Mouse (Mus musculus) embryonic facial prominence, embryonic 14.5 days (tissue): ENCODE measurements around the gene Npm3. TPM values are rescaled to one million over a fixed set of nuclear protein-coding genes. Genes with fewer than 3 reads are reported as not detected.

Source experiments
- ATAC-seq: fragments of 200-750 bp; cut with Nextera tagmentation; 2 replicates; pipeline ENCODE4 v1.8.0; 2017; ENCODE audit warnings: low read depth, moderate number of reproducible peaks, moderate TSS enrichment
- DNase-seq: peaks from one replicate; pipeline ENCODE4 v3.0.0-alpha.2; 2015; ENCODE audit warnings: low spot score
- H3K27ac ChIP-seq: fragments of 300-500 bp; sonication (generic); replicated peaks from 2 replicates; pipeline ENCODE4 v1.5.1; 2014; ENCODE audit warnings: low read depth, mild to moderate bottlenecking, low read length, moderate library complexity
- H3K27me3 ChIP-seq: fragments of 300-500 bp; sonication (generic); replicated peaks from 2 replicates; pipeline ENCODE4 v1.6.1; 2014; ENCODE audit warnings: low read length; ENCODE audit not compliant: control insufficient read depth, insufficient read depth
- H3K36me3 ChIP-seq: fragments of 300-500 bp; sonication (generic); 2 replicates; pipeline ENCODE4 v1.6.1; 2014; ENCODE audit warnings: low read length, mixed read lengths; ENCODE audit not compliant: control insufficient read depth, insufficient read depth
- H3K4me1 ChIP-seq: fragments of 300-500 bp; sonication (generic); 2 replicates; pipeline ENCODE4 v1.6.1; 2014; ENCODE audit warnings: antibody characterized with exemption, low read length; ENCODE audit not compliant: control insufficient read depth, insufficient read depth
- H3K4me2 ChIP-seq: fragments of 300-500 bp; sonication (generic); 2 replicates; pipeline ENCODE4 v1.6.1; 2014; ENCODE audit warnings: low read depth, mild to moderate bottlenecking, low read length, moderate library complexity, mixed read lengths
- H3K4me3 ChIP-seq: fragments of 300-500 bp; sonication (generic); 2 replicates; pipeline ENCODE4 v1.5.1; 2014; ENCODE audit warnings: low read depth, mild to moderate bottlenecking, low read length
- H3K9ac ChIP-seq: fragments of 300-500 bp; sonication (generic); 2 replicates; pipeline ENCODE4 v1.6.1; 2014; ENCODE audit warnings: low read depth, mild to moderate bottlenecking, low read length, moderate library complexity, mixed read lengths
- H3K9me3 ChIP-seq: fragments of 300-500 bp; sonication (generic); 2 replicates; pipeline ENCODE4 v1.6.1; 2016; ENCODE audit warnings: low read length; ENCODE audit not compliant: control insufficient read depth
- WGBS: fragments of 180-500 bp; shearing (Covaris S2); extraction: QIAGEN DNeasy Blood & Tissue Kit; methylation state at CpG from one replicate; pipeline ENCODE4 v1.1.7; 2014; 5-methylcytosine and 5-hydroxymethylcytosine counted together
- polyA plus RNA-seq: library from polyadenylated mRNA; unstranded; fragments of >200 nt; fragmentation: Nextera tagmentation; extraction: Ambion mirVana; gene quantifications from 2 replicates; pipeline ENCODE4 v1.2.1, GENCODE M21; 2014

Npm3 gene
- 18.9 and 19.8 TPM in 2 replicates for polyA plus RNA-seq

DNA sequence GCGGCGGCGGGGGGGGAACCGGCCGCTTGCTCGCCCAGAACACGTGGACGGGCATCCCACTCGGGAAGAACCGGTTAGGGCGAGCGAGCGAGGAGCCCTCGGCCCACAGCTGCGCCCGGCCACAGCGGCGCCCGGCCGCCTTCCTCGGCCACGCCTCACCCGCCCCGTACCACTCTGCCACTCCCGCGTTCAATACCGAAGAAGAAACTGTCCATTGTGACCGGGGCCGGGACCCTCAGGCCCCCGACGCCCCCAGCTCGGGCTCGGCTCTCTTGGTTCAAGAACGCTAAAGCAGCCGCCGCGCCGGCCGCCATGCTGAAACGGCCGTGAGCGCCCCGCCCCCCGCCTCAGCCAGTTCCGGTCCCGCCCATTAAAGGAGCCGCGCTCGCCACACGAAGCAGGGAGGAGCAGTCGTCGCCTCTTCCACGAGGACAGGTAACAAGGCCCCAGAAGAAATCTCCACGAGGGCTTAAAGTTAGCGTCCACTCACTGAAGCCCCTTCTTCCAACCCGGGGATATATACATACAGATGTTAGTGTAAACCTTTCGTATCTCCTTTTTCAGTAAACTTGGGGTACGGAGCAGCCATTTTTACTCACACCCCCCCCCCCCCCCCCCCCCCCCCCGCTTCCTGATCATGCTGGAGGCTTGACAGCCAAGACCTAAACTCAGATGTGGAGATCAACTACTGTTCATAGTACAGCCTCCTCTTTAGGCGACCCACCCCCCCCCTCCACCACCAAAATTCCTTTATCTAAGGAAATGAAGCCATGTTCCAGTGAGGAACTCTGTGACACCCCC is at the start of gene Npm3:
Gene Npm3, minus strand, starts transcription at position 349 of the 801 bp plus-strand sequence.
- DNase-seq (peak; percentile 92), ATAC-seq (peak; percentile 85)
- WGBS, result under 1% methylated on average over 34 of the region's 60 CpGs
- Histone ChIP-seq H3K9ac (peak within 1 kb of the TSS; percentile 84), H3K36me3 (peaks cover 39% of the 10 kb centered on the region), H3K4me3 (peak within 1 kb of the TSS; percentile 82), H3K27ac (no peak within 1 kb of the TSS), H3K4me1 (peaks cover 3% of the 10 kb centered on the region), H3K4me2 (peak within 1 kb of the TSS; percentile 90), H3K27me3 (peaks cover 21% of the 10 kb centered on the region), H3K9me3 (no peaks in the 10 kb centered on the region)

DNA sequence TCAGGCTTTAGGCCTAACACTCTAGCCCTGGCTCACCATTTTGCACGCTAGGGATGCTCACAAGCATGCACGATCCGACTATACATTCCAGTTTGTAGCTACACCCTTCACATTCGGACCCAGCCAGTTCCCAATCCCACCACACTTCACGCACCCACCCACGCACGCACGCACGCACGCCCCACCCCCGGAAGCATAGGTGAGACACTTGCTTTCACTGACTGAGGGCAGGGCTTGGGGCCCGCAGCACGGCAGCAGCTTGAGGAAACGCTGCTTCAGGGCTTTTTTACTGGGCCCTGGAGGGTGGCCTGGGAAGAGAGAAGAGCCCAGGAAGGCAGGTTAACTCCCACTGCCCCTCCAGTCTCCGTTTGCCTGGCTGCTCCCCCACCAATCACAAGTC is 47.5 kb upstream of the Npm3 start:
- Histone ChIP-seq H3K9ac (no peak overlapping the region), H3K36me3 (no peaks in the 10 kb centered on the region), H3K27ac (no peak overlapping the region), H3K4me3 (no peak overlapping the region), H3K4me1 (0 out of 2 replicates have a peak, but pooled peaks cover 5% of the 10 kb centered on the region), H3K4me2 (no peak overlapping the region), H3K27me3 (no peaks in the 10 kb centered on the region), H3K9me3 (no peaks in the 10 kb centered on the region)
- 71% methylated on average over 15 of the region's 15 CpGs for WGBS
- DNase-seq (no peak), ATAC-seq (no peak)

GRCm38 (mm10) chr19:45796061-45796556 is 46.7 kb upstream of the Npm3 start:
- peak overlapping the region; percentile 28; the same call in 1 of the 2 replicates for H3K9ac ChIP-seq
- H3K9me3 ChIP-seq, result no peaks in the 10 kb centered on the region
- 6% methylated on average over 14 of the region's 15 CpGs for WGBS
- peak overlapping the region; percentile 21 for H3K4me3 ChIP-seq
- 0 out of 2 replicates have a peak, but pooled peaks cover 5% of the 10 kb centered on the region for H3K4me1 ChIP-seq
- H3K27me3 ChIP-seq, result no peaks in the 10 kb centered on the region
- H3K27ac ChIP-seq, result no peak overlapping the region
- peak overlapping the region; percentile 51 for H3K4me2 ChIP-seq
- DNase-seq (peak; percentile 72), ATAC-seq (peak; percentile 56)
- no peaks in the 10 kb centered on the region for H3K36me3 ChIP-seq

DNA sequence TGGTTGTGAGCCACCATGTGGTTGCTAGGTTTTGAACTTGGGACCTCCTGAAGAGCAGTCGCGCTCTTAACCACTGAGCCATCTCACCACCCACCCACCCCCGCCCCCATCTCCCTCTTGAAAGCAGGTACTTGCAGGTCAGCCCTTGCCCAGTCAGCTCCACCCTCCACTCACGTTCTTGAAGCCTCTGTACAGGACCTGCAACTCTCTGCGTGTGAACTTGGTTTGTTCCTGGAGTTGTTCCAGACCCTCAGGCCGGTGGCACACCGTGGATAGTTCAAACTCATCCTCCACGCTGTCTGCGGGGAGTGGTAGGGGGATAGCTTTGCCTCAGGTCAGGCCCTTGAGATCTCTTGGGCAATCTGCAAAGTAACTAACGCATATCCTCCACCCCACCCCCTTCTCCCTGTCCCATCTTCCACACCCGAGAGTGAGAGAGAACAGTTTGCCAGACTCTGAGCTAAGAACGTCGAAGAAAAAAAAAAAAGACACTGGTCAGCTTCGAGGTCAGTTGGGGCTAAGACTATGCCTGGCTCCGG is 46.1 kb upstream of the Npm3 start:
- 0 out of 2 replicates have a peak, but pooled peaks cover 5% of the 10 kb centered on the region for H3K4me1 ChIP-seq
- ATAC-seq (no peak), DNase-seq (no peak)
- 23% methylated on average over 15 of the region's 15 CpGs for WGBS
- H3K9ac ChIP-seq, result no peak overlapping the region
- H3K4me2 ChIP-seq, result peak overlapping the region; percentile 51
- H3K27me3 ChIP-seq, result no peaks in the 10 kb centered on the region
- H3K4me3 ChIP-seq, result peak overlapping the region; percentile 21
- no peak overlapping the region for H3K27ac ChIP-seq
- no peaks in the 10 kb centered on the region for H3K36me3 ChIP-seq
- no peaks in the 10 kb centered on the region for H3K9me3 ChIP-seq

GRCm38 (mm10) chr19:45794718-45795117 is 45.3 kb upstream of the Npm3 start:
- Histone ChIP-seq H3K27me3 (no peaks in the 10 kb centered on the region), H3K4me3 (no peak overlapping the region), H3K9me3 (no peaks in the 10 kb centered on the region), H3K9ac (no peak overlapping the region), H3K4me2 (no peak overlapping the region), H3K36me3 (no peaks in the 10 kb centered on the region), H3K4me1 (0 out of 2 replicates have a peak, but pooled peaks cover 5% of the 10 kb centered on the region), H3K27ac (no peak overlapping the region)
- no peak for ATAC-seq
- 74% methylated on average over 6 of the region's 6 CpGs for WGBS
- no peak for DNase-seq

DNA sequence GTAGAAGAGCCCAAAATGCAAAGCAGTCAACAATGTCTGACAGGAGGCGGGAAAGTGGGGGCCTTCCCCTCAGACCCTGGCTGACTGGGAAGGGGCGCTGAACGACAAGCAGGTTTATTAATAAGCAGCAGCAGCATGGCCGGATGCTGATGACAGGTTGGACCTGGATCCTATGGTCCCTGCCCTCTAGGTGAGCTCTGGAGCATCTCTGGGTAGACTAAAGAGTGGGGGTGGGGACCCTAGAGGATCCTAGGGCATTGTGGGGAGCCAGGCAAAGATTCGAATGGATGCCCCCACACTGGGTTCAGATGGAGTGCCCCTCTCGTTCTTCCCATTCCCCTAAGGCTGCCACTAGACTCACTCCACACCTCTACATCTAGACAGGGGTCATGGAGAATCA is 43.0 kb upstream of the Npm3 start:
- Histone ChIP-seq H3K36me3 (no peaks in the 10 kb centered on the region), H3K27ac (no peak overlapping the region), H3K9ac (no peak overlapping the region), H3K4me1 (0 out of 2 replicates have a peak, but pooled peaks cover 5% of the 10 kb centered on the region), H3K4me3 (no peak overlapping the region), H3K9me3 (no peaks in the 10 kb centered on the region), H3K27me3 (no peaks in the 10 kb centered on the region), H3K4me2 (no peak overlapping the region)
- 88% methylated on average over 6 of the region's 6 CpGs for WGBS
- no peak for DNase-seq
- ATAC-seq, result no peak

- no peak for DNase-seq
- no peak for ATAC-seq
- Histone ChIP-seq H3K4me1 (no peaks in the 10 kb centered on the region), H3K27me3 (no peaks in the 10 kb centered on the region), H3K9me3 (no peaks in the 10 kb centered on the region), H3K4me2 (no peak overlapping the region), H3K4me3 (no peak overlapping the region), H3K27ac (no peak overlapping the region), H3K9ac (no peak overlapping the region), H3K36me3 (no peaks in the 10 kb centered on the region)
- WGBS, result 69% methylated on average over 13 of the region's 13 CpGs
Measured at GRCm38 (mm10) chr19:45789888-45790874, 40.8 kb upstream of the Npm3 start.

- no peaks in the 10 kb centered on the region for H3K27me3 ChIP-seq
- DNase-seq (no peak), ATAC-seq (no peak)
- no peak overlapping the region for H3K27ac ChIP-seq
- H3K4me2 ChIP-seq, result no peak overlapping the region
- H3K4me1 ChIP-seq, result no peaks in the 10 kb centered on the region
- H3K9me3 ChIP-seq, result no peaks in the 10 kb centered on the region
- 72% methylated on average over 7 of the region's 7 CpGs for WGBS
- H3K4me3 ChIP-seq, result no peak overlapping the region
- H3K9ac ChIP-seq, result no peak overlapping the region
- no peaks in the 10 kb centered on the region for H3K36me3 ChIP-seq
Measured at GRCm38 (mm10) chr19:45789365-45789764, 40.0 kb upstream of the Npm3 start.
